ENCODE assay signal across 23 mouse cellular contexts in genomic region chr2:170165649-170166048, GRCm38 (mm10). TPM values are rescaled to one million over a fixed set of nuclear protein-coding genes. Genes with fewer than 3 reads are reported as not detected.
DNase-seq lines count a peak whose midpoint lies in the region; TF ChIP-seq lines count a peak whose summit lies in the region.
"Had no signal": no experiment of that assay in that cellular context is flagged by ENCODE, and none has a peak within 500 bp of the region (broad histone marks: within the 10 kb centered on the region; RNA-seq: fewer than 3 reads in every experiment).

No protein-coding gene starts in this region.

- peaks cover 84% of the 10 kb centered on the region for H3K4me1 ChIP-seq in E14TG2a.4 (replicated peaks; ENCODE audit: low read depth, low read length)
- H3K4me1 ChIP-seq: embryonic facial prominence, embryonic 10.5 days; embryonic facial prominence, embryonic 12.5 days; forebrain, embryonic 13.5 days; forebrain, embryonic 15.5 days had no signal

- H3K4me3 ChIP-seq in E14TG2a.4 (replicated peaks; ENCODE audit: low read length): peak overlapping the region; percentile 18; the same call in 1 of the 2 replicates
- H3K4me3 ChIP-seq: embryonic facial prominence, embryonic 10.5 days; embryonic facial prominence, embryonic 12.5 days; forebrain, embryonic 13.5 days; forebrain, embryonic 15.5 days had no signal

- no peaks in the 10 kb centered on the region for H3K27me3 ChIP-seq in E14TG2a.4 (ENCODE audit: insufficient read depth, low read length)
- H3K27me3 ChIP-seq: CH12.LX; embryonic facial prominence, embryonic 12.5 days; forebrain, embryonic 13.5 days; forebrain, embryonic 15.5 days; Patski had no signal

- no peaks in the 10 kb centered on the region for H3K36me3 ChIP-seq in E14TG2a.4 (ENCODE audit: insufficient read depth, low read length)
- H3K36me3 ChIP-seq: embryonic facial prominence, embryonic 10.5 days; embryonic facial prominence, embryonic 12.5 days; forebrain, embryonic 15.5 days; G1E had no signal

- DNase-seq in ES-CJ7 (ENCODE audit: low read depth, low spot score): peak; percentile 87
- DNase-seq in R1 (ENCODE audit: low read depth, low spot score): peak; percentile 94
- no peak for DNase-seq in gastrocnemius, adult 8-10 months (ENCODE audit: low spot score in 2 of 2)
- no peak for DNase-seq in adipocyte (ENCODE audit: low spot score)
- no peak for DNase-seq in layer of hippocampus, postnatal 36 days
- DNase-seq: adrenal gland, adult 8-10 months; adrenal gland, postnatal 14 days; adrenal gland, postnatal 36 days; B cell, adult 2 months; cerebellum, adult 11-12 months; cerebellum, adult 2 months; cerebellum, adult 9-10 months; cerebellum, postnatal 10 days; cerebellum, postnatal 25 days; forebrain, postnatal 0 days had no signal

- H3K9me3 ChIP-seq in E14TG2a.4 (ENCODE audit: low read length): no peaks in the 10 kb centered on the region
- H3K9me3 ChIP-seq: embryonic facial prominence, embryonic 10.5 days; embryonic facial prominence, embryonic 12.5 days; forebrain, embryonic 13.5 days; forebrain, embryonic 15.5 days; G1E had no signal

- TF ChIP-seq CTCF in E14TG2a.4 (conservative IDR thresholded peaks at IDR 0.05; ENCODE audit: low read length): no peak

RNA-seq across cellular contexts. Expression of gene Zfp217, which starts 17.7 kb away (rescaled TPM):
- total RNA-seq in gastrocnemius, adult 8-10 months (2022): 1 to 10 TPM; 5.9 to 7.5 (median 6.7) TPM
- 1 to 10 TPM; 2.3 to 2.5 TPM for total RNA-seq in layer of hippocampus, postnatal 36 days (2021)

Comparison
In these comparisons a context has a peak if more than half of its experiments do, and no peak if none do; other contexts are left out.
1. DNase-seq: peak in ES-CJ7 (single experiment) and R1 (single experiment); none in gastrocnemius, adult 8-10 months (0 of 2), adipocyte (single experiment) and layer of hippocampus, postnatal 36 days (0 of 2).